Mouse (Mus musculus) liver, embryonic 14.5 days (tissue): ENCODE data around the gene Fam126b. TPM values are rescaled to one million over a fixed set of nuclear protein-coding genes. Genes with fewer than 3 reads are reported as not detected.
A peak's percentile ranks its signal among the peaks of the same experiment; 100 is the strongest.

Experiments
- ATAC-seq: fragments of 200-750 bp; cut with Nextera tagmentation; 2 replicates; pipeline ENCODE4 v1.8.0; 2017; ENCODE audit warnings: moderate number of reproducible peaks, mild to moderate bottlenecking, moderate library complexity; ENCODE audit not compliant: insufficient read depth
- DNase-seq, 3 experiments: peaks; one replicate each; pipeline ENCODE4 v3.0.0-alpha.2; 2012 to 2013; ENCODE audit warnings: low read depth in 3 of 3, low spot score in 3 of 3
- H3K27ac ChIP-seq: fragments of 300-500 bp; sonication (generic); 2 replicates; pipeline ENCODE4 v1.5.1; 2014; ENCODE audit warnings: moderate library complexity, mild to moderate bottlenecking, control low read depth, inconsistent platforms
- H3K27me3 ChIP-seq: fragments of 300-500 bp; sonication (generic); 2 replicates; pipeline ENCODE4 v1.6.1; 2014; ENCODE audit warnings: mild to moderate bottlenecking, low read length, moderate library complexity; ENCODE audit not compliant: control insufficient read depth, insufficient read depth
- H3K36me3 ChIP-seq: fragments of 300-500 bp; sonication (generic); replicated peaks from 2 replicates; pipeline ENCODE4 v1.6.1; 2014; ENCODE audit warnings: low read depth; ENCODE audit not compliant: control insufficient read depth, insufficient read depth
- H3K4me1 ChIP-seq, 2 experiments: fragments of 200-500 bp in 1 of 2; fragments of 300-500 bp in 1 of 2; sonication (generic) in 1 of 2; replicated peaks; 2 replicates each; pipeline ENCODE4 v1.6.1; 2012 to 2014; ENCODE audit warnings: antibody characterized with exemption in 1 of 2, inconsistent platforms in 1 of 2, low read length in 1 of 2; ENCODE audit not compliant: control insufficient read depth in 2 of 2, insufficient read depth in 2 of 2
- H3K4me2 ChIP-seq: fragments of 300-500 bp; sonication (generic); 2 replicates; pipeline ENCODE4 v1.6.1; 2014; ENCODE audit warnings: low read depth, mild to moderate bottlenecking, control low read depth, moderate library complexity
- H3K4me3 ChIP-seq, 2 experiments: fragments of 200-500 bp in 1 of 2; fragments of 300-500 bp in 1 of 2; sonication (generic) in 1 of 2; 2 replicates each; pipeline ENCODE4 v1.5.1; 2012 to 2014; ENCODE audit warnings: low read depth in 2 of 2, low read length in 2 of 2, mild to moderate bottlenecking in 2 of 2, control low read depth in 1 of 2, inconsistent platforms in 1 of 2, moderate library complexity in 1 of 2; ENCODE audit not compliant: insufficient read depth in 1 of 2
- H3K9ac ChIP-seq: fragments of 300-500 bp; sonication (generic); replicated peaks from 2 replicates; pipeline ENCODE4 v1.6.1; 2014; ENCODE audit warnings: mild to moderate bottlenecking, control low read depth, moderate library complexity
- H3K9me3 ChIP-seq: fragments of 300-500 bp; sonication (generic); 2 replicates; pipeline ENCODE4 v1.6.1; 2016; ENCODE audit warnings: low read length, mixed read lengths; ENCODE audit not compliant: control insufficient read depth
- CTCF ChIP-seq: IDR thresholded peaks from 2 replicates; pipeline ENCODE4 v1.5.1; 2016; ENCODE audit warnings: antibody characterized with exemption, low read depth, control low read depth
- EP300 ChIP-seq: IDR thresholded peaks from 2 replicates; pipeline ENCODE4 v1.6.1; 2016; ENCODE audit warnings: antibody characterized with exemption, low read depth
- WGBS: fragments of 180-500 bp; shearing (Covaris S2); extraction: QIAGEN DNeasy Blood & Tissue Kit; methylation state at CpG from one replicate; pipeline ENCODE4 v1.1.7; 2014; ENCODE audit not compliant: insufficient replicate concordance; 5-methylcytosine and 5-hydroxymethylcytosine counted together
- polyA plus RNA-seq, 2 experiments: library from polyadenylated mRNA; depleted of rRNA in 1 of 2; stranded (reverse) in 1 of 2; unstranded in 1 of 2; fragments of >200 nt; fragmentation: Nextera tagmentation in 1 of 2; extraction: Ambion mirVana in 1 of 2; gene quantifications; 2 replicates each; pipeline versions ENCODE4 v1.2.1 to v1.2.3; 2012 to 2014

The Fam126b gene
- polyA plus RNA-seq, 2 experiments = 0.95 to 2.9 TPM

- Histone ChIP-seq H3K4me2 (peak overlapping the region; percentile 79), H3K4me1 (peaks cover 6 to 15% of the 10 kb centered on the region in 2 experiments), H3K36me3 (peaks cover 29% of the 10 kb centered on the region), H3K4me3 (peak overlapping the region; percentile 49 to 97), H3K27ac (peak overlapping the region; percentile 85), H3K9me3 (peaks cover 12% of the 10 kb centered on the region), H3K9ac (peak overlapping the region; percentile 96), H3K27me3 (no peaks in the 10 kb centered on the region)
- TF ChIP-seq EP300 = peak; percentile 80
- TF ChIP-seq CTCF = no peak
- peak; percentile 58 to 70 (median 65) for DNase-seq
- ATAC-seq = peak; percentile 78
Observed at GRCm38 (mm10) chr1:58503134-58503533, 83.0 kb downstream of the Fam126b start.

- Histone ChIP-seq H3K4me2 (no peak overlapping the region), H3K27ac (no peak overlapping the region), H3K36me3 (peaks cover 64% of the 10 kb centered on the region), H3K9ac (no peak overlapping the region), H3K4me1 (peaks cover 6 to 12% of the 10 kb centered on the region in 2 experiments), H3K4me3 (no peak overlapping the region), H3K9me3 (no peaks in the 10 kb centered on the region), H3K27me3 (no peaks in the 10 kb centered on the region)
- WGBS = 87% methylated on average over 1 of the region's 1 CpGs
- no peak for DNase-seq
- ATAC-seq = no peak
- peak; percentile 29; the same call in 1 of the 2 replicates for TF ChIP-seq CTCF
- no peak for TF ChIP-seq EP300
Observed at GRCm38 (mm10) chr1:58498758-58499157, 87.4 kb downstream of the Fam126b start.

DNA sequence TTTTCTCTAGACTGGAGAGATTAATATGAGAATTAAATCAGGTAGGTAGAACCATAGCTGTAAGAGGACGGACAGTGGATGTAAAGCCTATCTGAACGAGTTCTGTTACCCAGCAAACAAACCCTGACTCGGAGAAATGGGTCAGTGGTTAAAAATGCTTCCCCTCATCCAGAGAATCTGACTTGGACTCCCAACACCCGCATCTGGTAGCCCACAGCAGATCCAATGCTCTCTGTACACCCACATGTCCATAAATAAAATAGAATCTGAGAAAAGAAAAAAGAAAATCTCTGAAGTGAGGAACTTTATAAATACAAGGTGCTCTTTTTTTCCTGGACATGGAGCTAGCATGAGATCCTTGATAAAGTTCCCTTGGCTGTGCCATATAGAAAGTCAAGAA lies 88.4 kb downstream of the Fam126b start:
- no peak overlapping the region for H3K9ac ChIP-seq
- ATAC-seq (no peak), DNase-seq (no peak)
- TF ChIP-seq CTCF = no peak
- TF ChIP-seq EP300 = no peak
- no peak overlapping the region for H3K4me3 ChIP-seq
- H3K4me1 ChIP-seq = peaks cover 0 to 7% of the 10 kb centered on the region in 2 experiments; a peak in 3 of 4 replicates
- H3K27me3 ChIP-seq = no peaks in the 10 kb centered on the region
- no peaks in the 10 kb centered on the region for H3K9me3 ChIP-seq
- H3K36me3 ChIP-seq = peaks cover 71% of the 10 kb centered on the region
- WGBS = 89% methylated on average over 4 of the region's 4 CpGs
- H3K4me2 ChIP-seq = no peak overlapping the region
- H3K27ac ChIP-seq = no peak overlapping the region

- H3K27me3 ChIP-seq = no peaks in the 10 kb centered on the region
- no peak overlapping the region for H3K4me2 ChIP-seq
- no peak for ATAC-seq
- no peaks in the 10 kb centered on the region for H3K4me1 ChIP-seq
- H3K9me3 ChIP-seq = no peaks in the 10 kb centered on the region
- no peak overlapping the region for H3K4me3 ChIP-seq
- H3K9ac ChIP-seq = no peak overlapping the region
- H3K27ac ChIP-seq = no peak overlapping the region
- H3K36me3 ChIP-seq = peaks cover 84% of the 10 kb centered on the region
- TF ChIP-seq CTCF (no peak), EP300 (no peak)
- no peak for DNase-seq
- 83% methylated on average over 6 of the region's 6 CpGs for WGBS
Observed at GRCm38 (mm10) chr1:58495603-58496002, 90.5 kb downstream of the Fam126b start.

GRCm38 (mm10) chr1:58482647-58483046 lies 103.5 kb downstream of the Fam126b start:
- no peak overlapping the region for H3K4me3 ChIP-seq
- DNase-seq (no peak), ATAC-seq (no peak)
- no peaks in the 10 kb centered on the region for H3K9me3 ChIP-seq
- no peak overlapping the region for H3K9ac ChIP-seq
- H3K4me2 ChIP-seq = no peak overlapping the region
- H3K27me3 ChIP-seq = no peaks in the 10 kb centered on the region
- peaks cover 66% of the 10 kb centered on the region for H3K36me3 ChIP-seq
- no peak for TF ChIP-seq EP300
- TF ChIP-seq CTCF = no peak
- WGBS = 84% methylated on average over 4 of the region's 4 CpGs
- H3K4me1 ChIP-seq = no peaks in the 10 kb centered on the region
- no peak overlapping the region for H3K27ac ChIP-seq
